Mouse (Mus musculus): Measurements from ENCODE around the gene Slc9c1. TPM values are rescaled to one million over a fixed set of nuclear protein-coding genes. Genes with fewer than 3 reads are reported as not detected.

Slc9c1 gene
- polyA plus RNA-seq, 1 experiment from 2014 or later = not detected

GRCm38 (mm10) chr16:45632420-45632819 lies 97.3 kb downstream of the Slc9c1 start:
- Histone ChIP-seq H3K4me1 (no peaks in the 10 kb centered on the region), H3K36me3 (replicated peaks) (no peaks in the 10 kb centered on the region), H3K27me3 (ENCODE audit: poor library complexity, severe bottlenecking) (no peaks in the 10 kb centered on the region), H3K9me3 (no peaks in the 10 kb centered on the region), H3K27ac (no peak overlapping the region), H3K4me3 (no peak overlapping the region)
- no peak for DNase-seq (ENCODE audit: extremely low spot score, low spot score)
- WGBS = 91% methylated on average over 4 of the region's 4 CpGs

GRCm38 (mm10) chr16:45635826-45636225 lies 100.7 kb downstream of the Slc9c1 start:
- 90% methylated on average over 2 of the region's 2 CpGs for WGBS
- DNase-seq (ENCODE audit: extremely low spot score, low spot score) = no peak
- no peak overlapping the region for H3K27ac ChIP-seq
- no peaks in the 10 kb centered on the region for H3K27me3 ChIP-seq (ENCODE audit: poor library complexity, severe bottlenecking)
- H3K4me1 ChIP-seq = no peaks in the 10 kb centered on the region
- H3K36me3 ChIP-seq (replicated peaks) = no peaks in the 10 kb centered on the region
- no peaks in the 10 kb centered on the region for H3K9me3 ChIP-seq
- no peak overlapping the region for H3K4me3 ChIP-seq

- no peak for DNase-seq (ENCODE audit: extremely low spot score, low spot score)
- WGBS = 92% methylated on average over 10 of the region's 10 CpGs
- no peak overlapping the region for H3K4me3 ChIP-seq
- no peaks in the 10 kb centered on the region for H3K27me3 ChIP-seq (ENCODE audit: poor library complexity, severe bottlenecking)
- no peaks in the 10 kb centered on the region for H3K4me1 ChIP-seq
- H3K27ac ChIP-seq = no peak overlapping the region
- H3K9me3 ChIP-seq = no peaks in the 10 kb centered on the region
- H3K36me3 ChIP-seq (replicated peaks) = no peaks in the 10 kb centered on the region
Observed at GRCm38 (mm10) chr16:45640070-45640762, 105.1 kb downstream of the Slc9c1 start.

- 77% methylated on average over 3 of the region's 3 CpGs for WGBS
- H3K27me3 ChIP-seq (ENCODE audit: poor library complexity, severe bottlenecking) = no peaks in the 10 kb centered on the region
- H3K4me3 ChIP-seq = no peak overlapping the region
- no peaks in the 10 kb centered on the region for H3K36me3 ChIP-seq (replicated peaks)
- no peak for DNase-seq (ENCODE audit: extremely low spot score, low spot score)
- H3K9me3 ChIP-seq = no peaks in the 10 kb centered on the region
- H3K27ac ChIP-seq = no peak overlapping the region
- H3K4me1 ChIP-seq = no peaks in the 10 kb centered on the region
Observed at GRCm38 (mm10) chr16:45641301-45641700, 106.2 kb downstream of the Slc9c1 start.

- 91% methylated on average over 3 of the region's 3 CpGs for WGBS
- DNase-seq (ENCODE audit: extremely low spot score, low spot score) = no peak
- no peaks in the 10 kb centered on the region for H3K36me3 ChIP-seq (replicated peaks)
- H3K27me3 ChIP-seq (ENCODE audit: poor library complexity, severe bottlenecking) = no peaks in the 10 kb centered on the region
- H3K4me3 ChIP-seq = no peak overlapping the region
- H3K9me3 ChIP-seq = no peaks in the 10 kb centered on the region
- H3K4me1 ChIP-seq = no peaks in the 10 kb centered on the region
- no peak overlapping the region for H3K27ac ChIP-seq
Observed at GRCm38 (mm10) chr16:45643944-45644343, 108.8 kb downstream of the Slc9c1 start.

- H3K27ac ChIP-seq = no peak overlapping the region
- no peaks in the 10 kb centered on the region for H3K9me3 ChIP-seq
- DNase-seq (ENCODE audit: extremely low spot score, low spot score) = no peak
- H3K27me3 ChIP-seq (ENCODE audit: poor library complexity, severe bottlenecking) = no peaks in the 10 kb centered on the region
- no peaks in the 10 kb centered on the region for H3K4me1 ChIP-seq
- H3K4me3 ChIP-seq = no peak overlapping the region
- no peaks in the 10 kb centered on the region for H3K36me3 ChIP-seq (replicated peaks)
- 76% methylated on average over 6 of the region's 6 CpGs for WGBS
Observed at GRCm38 (mm10) chr16:45644380-45644779, 109.3 kb downstream of the Slc9c1 start.

GRCm38 (mm10) chr16:45651497-45651896 lies 116.4 kb downstream of the Slc9c1 start:
- no peak overlapping the region for H3K27ac ChIP-seq
- WGBS = 76% methylated on average over 2 of the region's 2 CpGs
- H3K27me3 ChIP-seq (ENCODE audit: poor library complexity, severe bottlenecking) = peaks cover 33% of the 10 kb centered on the region
- peaks cover 11% of the 10 kb centered on the region for H3K4me1 ChIP-seq
- H3K9me3 ChIP-seq = no peaks in the 10 kb centered on the region
- DNase-seq (ENCODE audit: extremely low spot score, low spot score) = no peak
- no peaks in the 10 kb centered on the region for H3K36me3 ChIP-seq (replicated peaks)
- H3K4me3 ChIP-seq = no peak overlapping the region

GRCm38 (mm10) chr16:45653009-45653933 lies 118.2 kb downstream of the Slc9c1 start:
- Histone ChIP-seq H3K36me3 (replicated peaks) (no peaks in the 10 kb centered on the region), H3K4me3 (peak overlapping the region; percentile 47), H3K4me1 (peaks cover 11% of the 10 kb centered on the region), H3K9me3 (no peaks in the 10 kb centered on the region), H3K27me3 (ENCODE audit: poor library complexity, severe bottlenecking) (peaks cover 33% of the 10 kb centered on the region), H3K27ac (no peak overlapping the region)
- no peak for DNase-seq (ENCODE audit: extremely low spot score, low spot score)
- 11% methylated on average over 17 of the region's 17 CpGs for WGBS

GRCm38 (mm10) chr16:45653934-45654332 lies 118.8 kb downstream of the Slc9c1 start, which contains the start of gene BC016579:
BC016579 (minus strand) TSS chr16:45654068.
- Histone ChIP-seq H3K36me3 (replicated peaks) (no peaks in the 10 kb centered on the region), H3K27ac (no peak within 1 kb of the TSS), H3K9me3 (no peaks in the 10 kb centered on the region), H3K27me3 (ENCODE audit: poor library complexity, severe bottlenecking) (peaks cover 33% of the 10 kb centered on the region), H3K4me1 (peaks cover 11% of the 10 kb centered on the region), H3K4me3 (peak within 1 kb of the TSS; percentile 47)
- no peak for DNase-seq (ENCODE audit: extremely low spot score, low spot score)
- WGBS = 2% methylated on average over 20 of the region's 20 CpGs

GRCm38 (mm10) chr16:45654465-45654864 lies 119.4 kb downstream of the Slc9c1 start:
- 60% methylated on average over 9 of the region's 9 CpGs for WGBS
- H3K4me3 ChIP-seq = 0 out of 2 replicates have a peak overlapping the region, but pooled peaks have one; percentile 47
- peaks cover 11% of the 10 kb centered on the region for H3K4me1 ChIP-seq

More at GRCm38 (mm10) chr16:45654465-45654864, 119.4 kb downstream of the Slc9c1 start:
- H3K36me3 ChIP-seq (replicated peaks) = no peaks in the 10 kb centered on the region
- H3K9me3 ChIP-seq = no peaks in the 10 kb centered on the region
- DNase-seq (ENCODE audit: extremely low spot score, low spot score) = no peak
- H3K27ac ChIP-seq = no peak overlapping the region
- H3K27me3 ChIP-seq (ENCODE audit: poor library complexity, severe bottlenecking) = peaks cover 33% of the 10 kb centered on the region
